Mouse (Mus musculus) ovary, adult 18-20 months (tissue): ENCODE measurements around the gene Nop58.
"Not testable (repeated sequence)": the region's sequence is repeated elsewhere in the genome, so short reads cannot be mapped to it uniquely, and the experiment has no call there.

Experiments used
- DNase-seq: peaks from one replicate; pipeline ENCODE4 v3.0.0; 2022; ENCODE audit warnings: low spot score, mixed read lengths

The Nop58 gene

DNA sequence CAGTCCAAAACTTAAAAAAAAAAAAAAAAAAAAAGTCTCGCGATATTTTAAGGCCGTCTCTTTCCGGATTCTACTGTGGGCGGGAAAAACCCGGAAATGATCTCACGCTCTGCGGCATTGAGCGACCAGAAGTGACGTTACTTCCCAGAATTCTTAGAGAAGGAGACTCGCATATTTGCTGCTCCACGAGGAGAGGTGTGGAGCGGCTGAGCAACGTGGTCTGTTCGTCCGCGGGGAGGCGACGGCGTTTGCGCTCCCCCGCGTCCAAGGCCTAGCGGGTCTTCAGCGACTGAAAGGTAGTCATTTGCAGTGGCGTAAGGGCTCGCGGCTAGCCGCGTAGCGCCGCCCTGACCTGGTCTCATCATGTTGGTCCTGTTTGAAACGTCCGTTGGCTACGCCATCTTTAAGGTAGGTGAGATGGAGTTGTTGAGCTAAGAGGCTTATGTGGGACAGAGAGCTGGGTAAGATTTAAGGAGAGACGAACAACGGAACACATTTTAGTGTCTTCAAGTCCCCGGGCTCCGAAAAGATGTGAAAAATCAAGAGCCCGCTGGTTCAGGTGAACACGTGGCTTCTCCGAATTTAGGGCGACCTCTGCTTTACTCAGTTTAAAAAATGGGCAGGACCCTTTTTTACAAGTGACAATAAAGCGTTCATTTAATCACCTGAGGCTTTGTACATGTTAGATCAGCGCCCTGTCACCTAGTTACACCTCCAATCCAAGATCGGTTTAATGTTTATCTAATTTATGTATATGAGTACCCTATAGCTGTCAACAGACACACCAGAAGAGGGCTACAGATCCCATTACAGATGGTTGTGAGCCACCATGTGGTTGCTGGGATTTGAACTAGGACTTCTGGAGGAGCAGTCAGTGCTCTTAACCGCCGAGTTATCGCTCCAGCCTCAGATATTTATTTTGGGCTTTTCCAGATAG lies at the start of gene Nop58:
Gene Nop58, plus strand, starts transcription at position 153 of the 937 bp plus-strand sequence.
- peak; percentile 84 for DNase-seq

DNA sequence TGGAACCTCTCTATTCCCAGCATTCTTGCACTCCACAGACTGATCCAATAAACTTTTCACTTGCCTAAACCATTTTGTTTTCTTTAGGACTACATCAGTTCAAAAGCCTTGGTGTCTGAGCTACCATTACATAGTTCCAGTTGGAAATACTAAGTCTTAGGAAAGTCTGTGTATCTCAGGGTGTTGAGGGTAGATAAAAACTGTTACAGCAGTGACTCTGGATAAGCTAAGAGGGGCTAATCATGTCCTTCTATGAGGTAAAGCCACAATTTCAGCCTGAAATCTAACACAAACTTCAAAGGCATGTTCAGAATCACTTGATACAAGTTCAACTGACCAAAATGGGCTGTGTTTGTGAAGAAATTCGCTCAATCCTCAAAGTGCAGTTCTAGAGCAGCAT lies 48.4 kb upstream of the Nop58 start:
- no peak for DNase-seq

DNA sequence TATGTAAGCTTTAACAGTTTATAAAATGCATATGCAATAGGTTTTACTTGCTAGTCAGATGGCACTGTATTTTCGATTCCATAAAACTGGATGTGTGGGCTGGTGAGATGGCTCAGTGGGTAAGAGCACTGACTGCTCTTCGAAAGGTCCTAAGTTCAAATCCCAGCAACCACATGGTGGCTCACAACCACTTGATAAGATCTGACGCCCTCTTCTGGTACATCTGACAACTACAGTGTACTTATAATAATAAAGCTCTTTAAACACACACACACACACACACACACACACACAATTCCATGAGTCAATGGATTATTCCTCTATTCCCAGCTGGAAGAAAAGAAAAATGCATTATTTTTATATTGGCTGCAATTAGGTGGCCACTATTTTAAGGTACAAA lies 46.4 kb upstream of the Nop58 start:
- DNase-seq: no peak

- DNase-seq: no peak
These were observed 42.3 kb upstream of the Nop58 start for GRCm38 (mm10) chr1:59642488-59642887.

DNA sequence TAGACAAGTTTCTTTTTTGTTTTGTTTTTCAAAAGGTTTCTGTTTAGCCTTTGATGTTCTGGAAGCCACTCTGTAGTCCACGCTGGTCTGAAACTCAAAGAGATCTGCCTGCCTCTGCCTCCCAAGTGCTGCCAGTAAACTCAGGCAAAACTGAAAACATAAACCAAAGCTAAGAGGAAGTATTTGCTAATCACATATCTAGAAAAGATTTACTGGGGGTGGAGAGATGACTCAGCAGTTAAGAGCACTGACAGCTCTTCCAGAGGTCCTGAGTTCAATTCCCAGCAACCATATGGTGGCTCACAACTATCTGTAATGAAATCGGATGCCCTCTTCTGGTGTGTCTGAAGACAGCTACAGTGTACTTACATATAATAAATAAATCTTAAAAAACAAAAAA lies 38.3 kb upstream of the Nop58 start:
- DNase-seq: not testable (repeated sequence)

GRCm38 (mm10) chr1:59651201-59651819 lies 33.5 kb upstream of the Nop58 start:
- DNase-seq: no peak

DNA sequence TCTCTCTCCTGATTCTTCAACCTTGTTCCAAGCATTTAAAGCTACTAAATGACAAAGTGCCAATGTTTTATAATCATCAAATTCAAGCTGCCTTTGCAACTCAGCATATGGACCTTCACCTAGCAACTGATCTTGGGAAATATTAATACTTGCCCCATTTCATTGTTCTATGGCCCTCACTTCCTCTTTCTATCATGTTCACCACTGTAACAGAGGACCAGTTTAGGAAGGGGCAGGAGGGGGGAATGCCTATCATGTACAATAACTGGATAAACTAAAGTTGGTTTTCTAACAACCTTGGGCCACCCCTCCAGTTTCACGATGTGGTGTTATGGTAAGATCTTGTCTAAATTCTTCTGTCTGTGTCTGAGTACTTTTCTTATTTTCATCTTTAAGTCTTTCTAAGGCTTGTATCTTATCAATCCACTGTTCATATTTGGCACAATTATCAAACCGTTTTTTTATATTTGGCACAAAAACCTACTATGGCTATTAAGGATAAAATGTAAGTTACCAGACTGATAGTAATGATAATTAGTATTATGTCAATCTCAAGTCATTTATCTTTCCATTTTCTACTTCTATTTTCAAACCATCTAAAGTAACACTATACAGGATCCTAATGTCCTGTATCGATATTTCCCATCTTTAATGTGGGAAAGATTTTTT lies 31.4 kb upstream of the Nop58 start:
- DNase-seq: no peak

- no peak for DNase-seq
These were observed 28.3 kb upstream of the Nop58 start for GRCm38 (mm10) chr1:59656244-59657171.

- no peak for DNase-seq
These were observed 21.2 kb upstream of the Nop58 start for GRCm38 (mm10) chr1:59663456-59664135.

GRCm38 (mm10) chr1:59668871-59669270 lies 15.9 kb upstream of the Nop58 start:
- DNase-seq: no peak

DNA sequence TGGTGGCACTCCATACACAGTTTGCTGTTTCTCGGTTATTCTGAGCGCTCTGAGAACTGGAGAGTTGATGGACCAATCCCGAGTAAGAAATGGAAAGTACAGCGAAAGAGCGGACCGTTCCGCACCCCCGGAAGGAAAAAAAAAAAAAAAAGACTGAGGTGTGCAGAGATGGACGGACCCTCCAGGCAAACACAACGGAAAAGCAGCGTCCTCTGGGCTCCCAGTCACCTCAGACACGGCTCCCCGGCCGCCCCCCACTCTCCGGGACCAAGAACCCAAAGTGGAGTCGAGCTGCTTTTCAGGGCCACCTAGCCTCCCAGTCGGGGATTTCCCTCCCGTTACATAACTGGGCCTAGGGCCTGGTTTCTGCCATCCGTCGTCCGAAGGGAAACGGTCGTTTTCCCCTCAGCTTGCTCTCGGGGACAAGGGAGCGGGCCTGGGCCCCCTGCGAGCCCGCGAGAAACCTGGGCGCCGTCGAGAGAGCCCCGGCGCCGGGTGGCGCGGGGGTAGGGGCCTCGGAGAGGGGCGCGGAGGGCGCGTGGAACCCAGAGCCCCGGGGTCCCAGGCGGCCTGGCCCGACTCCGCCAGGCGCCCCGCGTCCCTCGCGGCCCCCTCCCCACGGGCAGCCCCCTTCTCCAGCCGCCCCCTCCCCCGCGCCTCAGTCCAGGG lies 14.7 kb upstream of the Nop58 start:
- no peak for DNase-seq

DNA sequence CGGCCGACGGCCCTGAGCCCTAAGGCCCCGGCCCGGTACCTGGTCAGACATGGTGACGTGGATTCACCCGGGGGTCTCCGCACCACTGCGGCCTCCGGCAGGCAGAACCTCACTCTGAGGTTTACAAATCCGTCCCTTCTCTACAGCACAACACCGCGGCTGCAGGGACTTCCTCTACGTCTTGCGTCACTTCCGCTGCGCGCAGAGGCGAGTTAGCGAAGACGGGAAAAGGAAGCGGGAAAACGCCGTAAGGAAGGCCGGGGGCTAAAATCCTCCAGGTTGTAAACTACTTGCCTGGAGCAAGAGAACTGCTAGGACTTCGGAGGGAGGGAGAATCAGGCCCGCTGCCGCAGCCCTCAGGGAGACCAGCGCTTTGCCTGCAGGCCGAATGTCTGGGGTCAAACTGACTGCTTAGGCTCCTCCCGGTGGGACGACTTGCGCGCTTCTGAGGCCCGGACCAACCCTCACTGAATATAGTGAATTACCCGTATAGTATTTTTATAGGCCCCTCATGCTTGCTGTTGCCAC lies 14.1 kb upstream of the Nop58 start, which contains the start of gene Sumo1:
Gene Sumo1, minus strand, starts transcription at position 194 of the 528 bp plus-strand sequence.
- DNase-seq: peak; percentile 77

DNA sequence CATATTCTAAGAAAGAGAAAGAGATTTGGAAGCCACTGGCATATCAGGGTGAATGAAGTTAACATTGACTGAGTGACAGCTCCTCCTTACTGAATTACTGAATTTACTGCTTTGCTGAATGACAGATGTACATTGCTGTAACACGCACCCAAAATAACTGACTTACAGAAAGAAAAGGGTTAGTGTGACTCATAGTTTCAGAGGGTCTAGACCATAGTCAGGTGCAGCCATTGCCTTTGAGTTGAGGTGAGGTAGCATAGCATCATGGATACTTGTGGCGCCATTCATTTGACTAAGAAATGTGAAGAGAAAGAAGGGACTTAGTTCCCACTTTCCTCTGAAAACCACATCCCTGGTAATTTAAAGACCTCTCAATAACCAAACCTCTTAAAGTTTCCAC lies 11.1 kb upstream of the Nop58 start:
- no peak for DNase-seq

- DNase-seq: no peak
These were observed 599 bp upstream of the Nop58 start for GRCm38 (mm10) chr1:59683926-59684818.

- no peak for DNase-seq
These were observed 2.7 kb downstream of the Nop58 start for GRCm38 (mm10) chr1:59687493-59687892.

DNA sequence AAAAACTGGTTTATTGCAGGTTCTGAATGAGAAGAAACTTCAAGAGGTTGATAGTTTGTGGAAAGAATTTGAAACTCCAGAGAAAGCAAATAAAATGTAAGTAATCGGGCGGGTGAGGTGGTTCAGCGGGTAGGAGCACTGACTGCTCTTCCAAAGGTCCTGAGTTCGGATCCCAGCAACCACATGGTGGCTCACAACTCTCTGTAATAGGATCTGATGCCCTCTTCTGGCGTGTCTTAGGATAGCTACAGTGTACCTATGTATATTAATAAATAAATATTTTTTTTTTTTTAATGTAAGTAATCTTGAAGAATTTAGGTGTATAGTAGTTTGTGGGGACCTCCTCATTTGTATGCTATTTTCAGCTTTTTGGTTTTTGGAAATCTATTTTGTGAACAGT lies 5.7 kb downstream of the Nop58 start:
- DNase-seq: no peak

GRCm38 (mm10) chr1:59697751-59698150 lies 13.0 kb downstream of the Nop58 start:
- DNase-seq: no peak

DNA sequence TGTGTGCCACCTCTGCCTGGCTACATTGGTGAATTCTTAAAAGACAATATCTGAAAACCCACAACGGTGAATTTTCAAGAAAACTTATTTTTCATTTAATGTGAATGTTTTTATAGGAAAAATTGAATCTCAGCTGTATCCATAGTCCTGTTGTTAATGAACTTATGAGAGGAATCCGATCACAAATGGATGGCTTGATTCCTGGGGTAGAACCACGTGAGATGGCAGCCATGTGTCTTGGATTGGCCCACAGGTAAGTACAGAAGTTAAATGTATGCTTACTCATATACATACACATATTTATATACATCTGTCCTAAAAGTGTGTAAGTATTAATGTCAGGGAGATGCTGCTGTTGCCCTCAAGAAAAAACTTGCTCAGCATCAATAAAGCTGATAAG lies 13.4 kb downstream of the Nop58 start:
- no peak for DNase-seq

GRCm38 (mm10) chr1:59701766-59702165 lies 17.0 kb downstream of the Nop58 start:
- DNase-seq: no peak
